Mouse (Mus musculus) layer of hippocampus, adult 8-10 months (tissue): Measurements from ENCODE around the gene Slc35g2. TPM values are rescaled to one million over a fixed set of nuclear protein-coding genes. Genes with fewer than 3 reads are reported as not detected.

Source experiments
- total RNA-seq, 4 experiments: library from RNA; stranded (reverse); gene quantifications; 2 replicates each; pipeline ENCODE4 v1.2.4; 2022

The Slc35g2 gene
- total RNA-seq, 4 experiments from 2014 or later, result 17.7 to 21.7 (median 20.7) TPM

Other genes with a start within 250 kb of the Slc35g2 start
- 1 to 10 TPM; 2.5 to 4.9 (median 3.9) TPM for gene Il20rb, start 84.3 kb downstream of the Slc35g2 start, total RNA-seq
- 10 to 100 TPM; 35.1 to 36.7 (median 35.7) TPM for gene Nck1, start 25.0 kb downstream of the Slc35g2 start, total RNA-seq
- gene Stag1, start 26.7 kb upstream of the Slc35g2 start, total RNA-seq, result 10 to 100 TPM; 53.6 to 71.0 (median 63.8) TPM